Mouse (Mus musculus) intestine, embryonic 15.5 days (tissue): ENCODE measurements at regions not wholly inside any gene's neighbourhood (a gene's known extent, or its start where the extent isn't known, plus 50 kb on each side); places are given as distances from the start of the nearest gene placed in this dataset.

Source experiments
- ATAC-seq: fragments of 200-750 bp; cut with Nextera tagmentation; 2 replicates; pipeline ENCODE4 v1.8.0; 2017; ENCODE audit warnings: moderate TSS enrichment, moderate library complexity
- H3K27ac ChIP-seq: fragments of 300-500 bp; sonication (generic); 2 replicates; pipeline ENCODE4 v1.5.1; 2015; ENCODE audit warnings: mild to moderate bottlenecking, inconsistent platforms
- H3K27me3 ChIP-seq: fragments of 300-500 bp; sonication (generic); replicated peaks from 2 replicates; pipeline ENCODE4 v1.6.1; 2015; ENCODE audit warnings: inconsistent platforms
- H3K36me3 ChIP-seq: fragments of 300-500 bp; sonication (generic); 2 replicates; pipeline ENCODE4 v1.6.1; 2015; ENCODE audit warnings: inconsistent platforms
- H3K4me1 ChIP-seq: fragments of 300-500 bp; sonication (generic); replicated peaks from 2 replicates; pipeline ENCODE4 v1.6.1; 2015; ENCODE audit warnings: inconsistent platforms
- H3K4me2 ChIP-seq: fragments of 300-500 bp; sonication (generic); replicated peaks from 2 replicates; pipeline ENCODE4 v1.6.1; 2015; ENCODE audit warnings: mild to moderate bottlenecking, inconsistent platforms
- H3K4me3 ChIP-seq: fragments of 300-500 bp; sonication (generic); replicated peaks from 2 replicates; pipeline ENCODE4 v1.5.1; 2015; ENCODE audit warnings: inconsistent platforms
- H3K9ac ChIP-seq: fragments of 300-500 bp; sonication (generic); 2 replicates; pipeline ENCODE4 v1.6.1; 2015; ENCODE audit warnings: inconsistent platforms
- H3K9me3 ChIP-seq: fragments of 300-500 bp; sonication (generic); 2 replicates; pipeline ENCODE4 v1.6.1; 2016; ENCODE audit warnings: inconsistent platforms
- WGBS: fragments of 180-500 bp; shearing (Covaris S2); methylation state at CpG from one replicate; pipeline ENCODE4 v1.1.7; 2015; 5-methylcytosine and 5-hydroxymethylcytosine counted together

- Histone ChIP-seq H3K27me3 (no peaks in the 10 kb centered on the region), H3K36me3 (no peaks in the 10 kb centered on the region), H3K9me3 (no peaks in the 10 kb centered on the region), H3K4me3 (no peak overlapping the region), H3K27ac (no peak overlapping the region), H3K9ac (no peak overlapping the region), H3K4me2 (no peak overlapping the region), H3K4me1 (no peaks in the 10 kb centered on the region)
- ATAC-seq, result no peak
- 38% methylated on average over 3 of the region's 3 CpGs for WGBS
Measured at GRCm38 (mm10) chr16:74528245-74528644, 116.6 kb upstream of the Robo2 start.

- H3K4me1 ChIP-seq, result no peaks in the 10 kb centered on the region
- no peak overlapping the region for H3K27ac ChIP-seq
- H3K27me3 ChIP-seq, result no peaks in the 10 kb centered on the region
- H3K36me3 ChIP-seq, result no peaks in the 10 kb centered on the region
- H3K4me2 ChIP-seq, result no peak overlapping the region
- no peak overlapping the region for H3K9ac ChIP-seq
- H3K4me3 ChIP-seq, result no peak overlapping the region
- H3K9me3 ChIP-seq, result no peaks in the 10 kb centered on the region
- WGBS, result 36% methylated on average over 1 of the region's 1 CpGs
- no peak for ATAC-seq
Measured at GRCm38 (mm10) chr16:74526521-74526920, 114.9 kb upstream of the Robo2 start.

GRCm38 (mm10) chr16:74520501-74520900 lies 108.9 kb upstream of the Robo2 start:
- Histone ChIP-seq H3K36me3 (no peaks in the 10 kb centered on the region), H3K4me3 (no peak overlapping the region), H3K4me1 (no peaks in the 10 kb centered on the region), H3K4me2 (no peak overlapping the region), H3K9me3 (no peaks in the 10 kb centered on the region), H3K27me3 (no peaks in the 10 kb centered on the region), H3K27ac (no peak overlapping the region), H3K9ac (no peak overlapping the region)
- no peak for ATAC-seq
- 77% methylated on average over 4 of the region's 4 CpGs for WGBS

GRCm38 (mm10) chr16:74517888-74518287 lies 106.3 kb upstream of the Robo2 start:
- no peak overlapping the region for H3K9ac ChIP-seq
- no peaks in the 10 kb centered on the region for H3K4me1 ChIP-seq
- no peak overlapping the region for H3K4me2 ChIP-seq
- H3K27ac ChIP-seq, result no peak overlapping the region
- H3K36me3 ChIP-seq, result no peaks in the 10 kb centered on the region
- ATAC-seq, result no peak
- H3K9me3 ChIP-seq, result no peaks in the 10 kb centered on the region
- no peaks in the 10 kb centered on the region for H3K27me3 ChIP-seq
- WGBS, result 93% methylated on average over 1 of the region's 1 CpGs
- H3K4me3 ChIP-seq, result no peak overlapping the region

- H3K36me3 ChIP-seq, result no peaks in the 10 kb centered on the region
- H3K4me1 ChIP-seq, result no peaks in the 10 kb centered on the region
- no peak for ATAC-seq
- H3K9ac ChIP-seq, result no peak overlapping the region
- 87% methylated on average over 4 of the region's 4 CpGs for WGBS
- H3K4me3 ChIP-seq, result no peak overlapping the region
- H3K27ac ChIP-seq, result no peak overlapping the region
- no peaks in the 10 kb centered on the region for H3K9me3 ChIP-seq
- H3K27me3 ChIP-seq, result no peaks in the 10 kb centered on the region
- H3K4me2 ChIP-seq, result no peak overlapping the region
Measured at GRCm38 (mm10) chr16:74517374-74517773, 105.7 kb upstream of the Robo2 start.

- Histone ChIP-seq H3K27ac (no peak overlapping the region), H3K27me3 (no peaks in the 10 kb centered on the region), H3K4me2 (no peak overlapping the region), H3K4me3 (no peak overlapping the region), H3K4me1 (no peaks in the 10 kb centered on the region), H3K9me3 (no peaks in the 10 kb centered on the region), H3K36me3 (no peaks in the 10 kb centered on the region), H3K9ac (no peak overlapping the region)
- ATAC-seq, result no peak
- 67% methylated on average over 4 of the region's 4 CpGs for WGBS
Measured at GRCm38 (mm10) chr16:74514481-74514880, 102.9 kb upstream of the Robo2 start.

GRCm38 (mm10) chr16:74510383-74510782 lies 98.8 kb upstream of the Robo2 start:
- no peak overlapping the region for H3K4me2 ChIP-seq
- no peak overlapping the region for H3K9ac ChIP-seq
- H3K4me3 ChIP-seq, result no peak overlapping the region
- no peaks in the 10 kb centered on the region for H3K36me3 ChIP-seq
- no peak overlapping the region for H3K27ac ChIP-seq
- WGBS, result 81% methylated on average over 1 of the region's 1 CpGs
- no peak for ATAC-seq
- no peaks in the 10 kb centered on the region for H3K9me3 ChIP-seq
- no peaks in the 10 kb centered on the region for H3K27me3 ChIP-seq
- H3K4me1 ChIP-seq, result no peaks in the 10 kb centered on the region

GRCm38 (mm10) chr16:74509489-74509888 lies 97.9 kb upstream of the Robo2 start:
- H3K9ac ChIP-seq, result no peak overlapping the region
- H3K4me3 ChIP-seq, result no peak overlapping the region
- H3K27me3 ChIP-seq, result no peaks in the 10 kb centered on the region
- no peaks in the 10 kb centered on the region for H3K36me3 ChIP-seq
- WGBS, result 86% methylated on average over 2 of the region's 2 CpGs
- no peak for ATAC-seq
- no peaks in the 10 kb centered on the region for H3K9me3 ChIP-seq
- H3K27ac ChIP-seq, result no peak overlapping the region
- no peaks in the 10 kb centered on the region for H3K4me1 ChIP-seq
- H3K4me2 ChIP-seq, result no peak overlapping the region

GRCm38 (mm10) chr16:74506719-74507118 lies 95.1 kb upstream of the Robo2 start:
- no peak overlapping the region for H3K4me2 ChIP-seq
- no peak overlapping the region for H3K4me3 ChIP-seq
- no peak overlapping the region for H3K9ac ChIP-seq
- ATAC-seq, result no peak
- no peaks in the 10 kb centered on the region for H3K27me3 ChIP-seq
- no peaks in the 10 kb centered on the region for H3K9me3 ChIP-seq
- no peaks in the 10 kb centered on the region for H3K36me3 ChIP-seq
- no peak overlapping the region for H3K27ac ChIP-seq
- no peaks in the 10 kb centered on the region for H3K4me1 ChIP-seq

- Histone ChIP-seq H3K4me3 (no peak overlapping the region), H3K4me1 (no peaks in the 10 kb centered on the region), H3K9ac (no peak overlapping the region), H3K27ac (no peak overlapping the region), H3K4me2 (no peak overlapping the region), H3K36me3 (no peaks in the 10 kb centered on the region), H3K9me3 (no peaks in the 10 kb centered on the region), H3K27me3 (no peaks in the 10 kb centered on the region)
- ATAC-seq, result no peak
- 76% methylated on average over 6 of the region's 6 CpGs for WGBS
Measured at GRCm38 (mm10) chr16:74506173-74506709, 94.6 kb upstream of the Robo2 start.

- ATAC-seq, result no peak
- no peaks in the 10 kb centered on the region for H3K36me3 ChIP-seq
- H3K27ac ChIP-seq, result no peak overlapping the region
- H3K4me3 ChIP-seq, result no peak overlapping the region
- no peak overlapping the region for H3K4me2 ChIP-seq
- WGBS, result 38% methylated on average over 5 of the region's 5 CpGs
- no peaks in the 10 kb centered on the region for H3K9me3 ChIP-seq
- no peak overlapping the region for H3K9ac ChIP-seq
- H3K4me1 ChIP-seq, result no peaks in the 10 kb centered on the region
- H3K27me3 ChIP-seq, result no peaks in the 10 kb centered on the region
Measured at GRCm38 (mm10) chr16:74504426-74504825, 92.8 kb upstream of the Robo2 start.

- H3K4me1 ChIP-seq, result no peaks in the 10 kb centered on the region
- no peak overlapping the region for H3K27ac ChIP-seq
- no peak for ATAC-seq
- H3K36me3 ChIP-seq, result no peaks in the 10 kb centered on the region
- H3K9me3 ChIP-seq, result no peaks in the 10 kb centered on the region
- H3K27me3 ChIP-seq, result no peaks in the 10 kb centered on the region
- 73% methylated on average over 3 of the region's 3 CpGs for WGBS
- H3K4me3 ChIP-seq, result no peak overlapping the region
- no peak overlapping the region for H3K4me2 ChIP-seq
- no peak overlapping the region for H3K9ac ChIP-seq
Measured at GRCm38 (mm10) chr16:74500687-74501086, 89.1 kb upstream of the Robo2 start.

GRCm38 (mm10) chr16:74467745-74468420 lies 56.3 kb upstream of the Robo2 start:
- Histone ChIP-seq H3K4me3 (no peak overlapping the region), H3K27me3 (no peaks in the 10 kb centered on the region), H3K9ac (no peak overlapping the region), H3K4me2 (no peak overlapping the region), H3K9me3 (no peaks in the 10 kb centered on the region), H3K27ac (no peak overlapping the region), H3K4me1 (no peaks in the 10 kb centered on the region), H3K36me3 (no peaks in the 10 kb centered on the region)
- ATAC-seq, result no peak
- 68% methylated on average over 6 of the region's 6 CpGs for WGBS
